Mouse (Mus musculus) stomach, postnatal 0 days (tissue): Measurements from ENCODE around the gene Gtpbp8.

Experiments used
- CTCF ChIP-seq: IDR thresholded peaks from 2 replicates; pipeline ENCODE4 v1.5.1; 2016; ENCODE audit warnings: antibody characterized with exemption, low read depth, mild to moderate bottlenecking, moderate library complexity
- EP300 ChIP-seq: optimal IDR thresholded peaks from 2 replicates; pipeline ENCODE3; 2016; ENCODE audit warnings: antibody characterized with exemption

- TF ChIP-seq EP300 (no peak), CTCF (no peak)
Measured at GRCm38 (mm10) chr16:44736118-44736517, 10.0 kb downstream of the Gtpbp8 start.
